Mouse (Mus musculus) E14TG2a.4 (cell line): ENCODE measurements around the gene Lpp.

Experiments
- CTCF ChIP-seq: conservative IDR thresholded peaks from 2 replicates; pipeline ENCODE4 v1.5.1; 2014; ENCODE audit warnings: low read length
- NANOG ChIP-seq: IDR thresholded peaks from 2 replicates; pipeline ENCODE4 v1.6.1; 2014; ENCODE audit warnings: borderline replicate concordance, low read length, mixed read lengths

DNA sequence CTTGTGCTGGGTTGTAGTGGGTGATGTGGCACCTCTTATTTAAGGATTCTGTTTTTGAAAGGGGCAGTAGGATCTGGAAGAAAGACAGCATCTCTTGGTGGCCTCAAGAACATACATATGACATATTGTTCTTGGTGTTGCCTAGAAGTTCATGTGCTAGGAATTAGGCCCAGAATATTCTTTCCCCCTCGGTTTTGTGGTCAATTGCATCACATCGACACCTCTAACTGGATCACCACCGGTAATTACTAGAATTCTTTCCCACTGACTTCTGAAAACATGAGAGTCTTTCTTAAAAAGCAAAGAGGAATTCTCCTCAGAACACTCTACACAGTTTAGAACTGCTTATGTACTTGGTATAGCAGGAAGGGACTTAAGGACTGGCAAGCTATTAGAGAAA lies 34.3 kb downstream of the Lpp start:
- no peak for TF ChIP-seq CTCF
- no peak for TF ChIP-seq NANOG
